Mouse (Mus musculus) MEL (cell line): ENCODE measurements around the gene Slc25a22. TPM values are rescaled to one million over a fixed set of nuclear protein-coding genes. Genes with fewer than 3 reads are reported as not detected.

ENCODE experiments used
- DNase-seq: peaks from one replicate; pipeline ENCODE4 v3.0.0; 2011; ENCODE audit warnings: low read depth, low spot score
- H3K27ac ChIP-seq: 2 replicates; pipeline ENCODE4 v1.5.1; 2012; ENCODE audit warnings: low read depth, mild to moderate bottlenecking, control low read depth, low read length, moderate library complexity; ENCODE audit not compliant: control insufficient read depth
- H3K27me3 ChIP-seq, 2 experiments: fragments of 150-350 bp in 1 of 2; sonication (generic) in 1 of 2; 2 replicates each; pipeline ENCODE4 v1.6.1; 2012; ENCODE audit warnings: low read length in 2 of 2, mild to moderate bottlenecking in 2 of 2, improper control_type of control experiment in 1 of 2, moderate library complexity in 1 of 2; ENCODE audit not compliant: insufficient read depth in 2 of 2, control insufficient read depth in 1 of 2
- H3K36me3 ChIP-seq, 2 experiments: 2 replicates each; pipeline ENCODE4 v1.6.1; 2012 to 2014; ENCODE audit warnings: low read length in 2 of 2, improper control_type of control experiment in 1 of 2, inconsistent platforms in 1 of 2, mild to moderate bottlenecking in 1 of 2; ENCODE audit not compliant: insufficient read depth in 2 of 2, control insufficient read depth in 1 of 2
- H3K4me1 ChIP-seq, 2 experiments: fragments of 150-350 bp in 1 of 2; sonication (generic) in 1 of 2; 2 replicates each; pipeline ENCODE4 v1.6.1; 2012; ENCODE audit warnings: low read length in 2 of 2, improper control_type of control experiment in 1 of 2, mild to moderate bottlenecking in 1 of 2; ENCODE audit not compliant: insufficient read depth in 2 of 2, control insufficient read depth in 1 of 2
- H3K4me3 ChIP-seq, 2 experiments: fragments of 150-350 bp in 1 of 2; sonication (generic) in 1 of 2; 2 replicates each; pipeline ENCODE4 v1.5.1; 2012; ENCODE audit warnings: low read depth in 2 of 2, low read length in 2 of 2, mild to moderate bottlenecking in 2 of 2, moderate library complexity in 2 of 2, control low read depth in 1 of 2, improper control_type of control experiment in 1 of 2; ENCODE audit not compliant: control insufficient read depth in 1 of 2, insufficient read depth in 1 of 2
- H3K79me2 ChIP-seq: 2 replicates; pipeline ENCODE4 v1.6.1; 2012; ENCODE audit warnings: mild to moderate bottlenecking, low read length, moderate library complexity; ENCODE audit not compliant: control insufficient read depth, poor library complexity, insufficient read depth
- H3K9ac ChIP-seq: 2 replicates; pipeline ENCODE4 v1.6.1; 2012; ENCODE audit warnings: low read depth, mild to moderate bottlenecking, control low read depth, low read length, moderate library complexity; ENCODE audit not compliant: control insufficient read depth, poor library complexity, severe bottlenecking
- H3K9me3 ChIP-seq: fragments of 150-350 bp; sonication (generic); replicated peaks from 2 replicates; pipeline ENCODE4 v1.6.1; 2012; ENCODE audit warnings: mild to moderate bottlenecking, low read length, improper control_type of control experiment, moderate library complexity; ENCODE audit not compliant: insufficient read depth
- CHD1 ChIP-seq: IDR thresholded peaks from 2 replicates; pipeline ENCODE4 v1.6.1; 2012; ENCODE audit warnings: low read depth, mild to moderate bottlenecking, inconsistent platforms, low read length, improper control_type of control experiment
- ELF1 ChIP-seq: IDR thresholded peaks from 2 replicates; pipeline ENCODE4 v1.6.1; 2014; ENCODE audit warnings: low read depth, mild to moderate bottlenecking, inconsistent platforms, low read length, improper control_type of control experiment, moderate library complexity
- EP300 ChIP-seq, 2 experiments: IDR thresholded peaks; 2 replicates each; pipeline ENCODE4 v1.6.1; 2011; ENCODE audit warnings: improper control_type of control experiment in 2 of 2, low read length in 2 of 2, low read depth in 1 of 2, mild to moderate bottlenecking in 1 of 2
- MXI1 ChIP-seq: IDR thresholded peaks from 2 replicates; pipeline ENCODE4 v1.6.1; 2011; ENCODE audit warnings: mild to moderate bottlenecking, low read depth, low read length, improper control_type of control experiment
- MYC ChIP-seq: IDR thresholded peaks from 2 replicates; pipeline ENCODE4 v1.6.1; 2011; ENCODE audit warnings: low read depth, mild to moderate bottlenecking, low read length, improper control_type of control experiment, moderate library complexity
- POLR2A ChIP-seq, 2 experiments: IDR thresholded peaks; 2 replicates each; pipeline ENCODE4 v1.6.1; 2011 to 2012; ENCODE audit warnings: low read length in 2 of 2, mild to moderate bottlenecking in 2 of 2, control low read depth in 1 of 2, improper control_type of control experiment in 1 of 2, low read depth in 1 of 2, moderate library complexity in 1 of 2; ENCODE audit not compliant: control insufficient read depth in 1 of 2, insufficient read depth in 1 of 2, poor library complexity in 1 of 2
- POLR2AphosphoS2 ChIP-seq: IDR thresholded peaks from 2 replicates; pipeline ENCODE4 v1.6.1; 2011; ENCODE audit warnings: low read length, improper control_type of control experiment
- SIN3A ChIP-seq: IDR thresholded peaks from 2 replicates; pipeline ENCODE4 v1.6.1; 2012; ENCODE audit warnings: low read length, improper control_type of control experiment, inconsistent platforms
- SMC3 ChIP-seq: IDR thresholded peaks from 2 replicates; pipeline ENCODE4 v1.6.1; 2011; ENCODE audit warnings: low read depth, low read length, improper control_type of control experiment
- TAL1 ChIP-seq: IDR thresholded peaks from 2 replicates; pipeline ENCODE4 v1.6.1; 2012; ENCODE audit warnings: mild to moderate bottlenecking, inconsistent platforms, low read length, moderate library complexity, mixed read lengths
- UBTF ChIP-seq: IDR thresholded peaks from 2 replicates; pipeline ENCODE4 v1.6.1; 2012; ENCODE audit warnings: low read depth, mild to moderate bottlenecking, inconsistent platforms, low read length, improper control_type of control experiment, moderate library complexity, borderline replicate concordance; ENCODE audit not compliant: insufficient read depth
- USF2 ChIP-seq, 2 experiments: IDR thresholded peaks; 2 replicates each; pipeline ENCODE4 v1.6.1; 2011 to 2012; ENCODE audit warnings: improper control_type of control experiment in 2 of 2, low read length in 2 of 2, borderline replicate concordance in 1 of 2, inconsistent platforms in 1 of 2, low read depth in 1 of 2, mild to moderate bottlenecking in 1 of 2; ENCODE audit not compliant: insufficient read depth in 1 of 2
- ZC3H11A ChIP-seq: IDR thresholded peaks from 2 replicates; pipeline ENCODE4 v1.6.1; 2012; ENCODE audit warnings: low read depth, mild to moderate bottlenecking, inconsistent platforms, low read length, improper control_type of control experiment
- ZNF384 ChIP-seq: IDR thresholded peaks from 2 replicates; pipeline ENCODE4 v1.6.1; 2012; ENCODE audit warnings: low read depth, mild to moderate bottlenecking, inconsistent platforms, low read length, improper control_type of control experiment
- polyA plus RNA-seq, 2 experiments: library from polyadenylated mRNA; stranded (reverse) in 1 of 2; unstranded in 1 of 2; fragments of >175 nt in 1 of 2; fragments of >200 nt in 1 of 2; gene quantifications; 2 replicates each; pipeline versions ENCODE4 v1.2.1 to v1.2.4; 2012; ENCODE audit warnings: low replicate concordance in 2 of 2, low read depth in 1 of 2; ENCODE audit not compliant: insufficient read length in 2 of 2, insufficient read depth in 1 of 2, missing spikeins in 1 of 2
- total RNA-seq: library from RNA; depleted of rRNA; stranded (reverse); fragments of 300-350 nt; gene quantifications from 2 replicates; pipeline ENCODE4 v1.2.3, GENCODE M21; 2012

Slc25a22 gene
- total and polyA plus RNA-seq, 3 experiments: 23.8 to 46.0 TPM; not detected in 1

DNA sequence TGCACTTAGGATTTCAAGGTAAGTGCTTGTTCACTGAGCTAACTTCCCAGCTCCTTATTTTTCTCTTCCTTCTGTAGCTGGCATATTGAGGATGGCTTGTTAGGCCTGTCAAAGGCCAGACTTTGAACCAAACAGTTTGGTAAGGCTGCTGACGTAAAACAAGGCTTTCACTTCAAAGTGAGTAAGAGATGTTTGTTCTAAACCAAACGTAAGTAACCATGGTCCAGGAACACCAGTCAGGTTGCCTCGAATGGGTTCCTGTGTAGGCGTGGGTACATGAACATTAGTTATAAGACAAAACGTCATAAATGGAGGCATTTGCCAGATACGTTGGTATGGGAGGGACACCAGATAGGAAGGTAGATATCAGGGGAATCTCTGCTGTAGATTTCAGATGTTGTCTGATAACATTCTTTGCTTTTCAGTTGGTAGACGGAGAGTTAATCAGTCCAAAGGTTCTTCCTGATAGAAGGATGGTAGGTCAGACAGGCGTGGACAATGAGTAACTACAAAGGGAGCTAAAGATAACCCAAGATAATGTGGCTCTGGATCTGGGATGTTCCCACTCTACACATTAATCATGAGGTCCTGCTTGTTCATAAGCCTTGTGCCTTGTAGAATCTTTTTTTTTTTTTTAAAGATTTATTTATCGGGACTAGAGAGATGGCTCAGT lies 17.5 kb downstream of the Slc25a22 start:
- no peaks in the 10 kb centered on the region; a peak in 1 of 4 replicates for H3K27me3 ChIP-seq
- H3K9me3 ChIP-seq: no peaks in the 10 kb centered on the region
- DNase-seq: no peak
- H3K9ac ChIP-seq: no peak overlapping the region
- H3K79me2 ChIP-seq: no peaks in the 10 kb centered on the region
- no peak overlapping the region for H3K4me3 ChIP-seq
- TF ChIP-seq CHD1 (no peak), ZNF384 (no peak), SIN3A (no peak)
- peaks cover 0 to 6% of the 10 kb centered on the region in 2 experiments; a peak in 2 of 4 replicates for H3K36me3 ChIP-seq
- H3K27ac ChIP-seq: no peak overlapping the region
- H3K4me1 ChIP-seq: peaks cover 5 to 11% of the 10 kb centered on the region in 2 experiments; a peak in 3 of 4 replicates

GRCm38 (mm10) chr7:141418970-141419369 lies 18.7 kb downstream of the Slc25a22 start:
- Histone ChIP-seq H3K27me3 (no peaks in the 10 kb centered on the region; a peak in 1 of 4 replicates), H3K36me3 (peaks cover 0 to 11% of the 10 kb centered on the region in 2 experiments; a peak in 2 of 4 replicates), H3K9me3 (no peaks in the 10 kb centered on the region), H3K27ac (no peak overlapping the region), H3K4me3 (peak overlapping the region; percentile 7 to 33), H3K4me1 (peaks cover 5 to 15% of the 10 kb centered on the region in 2 experiments; a peak in 3 of 4 replicates), H3K9ac (peak overlapping the region; percentile 47), H3K79me2 (no peaks in the 10 kb centered on the region; the same call in 1 of the 2 replicates)
- DNase-seq: peak; percentile 93
- TF ChIP-seq TAL1 (0 out of 2 replicates have a peak, but pooled peaks have one; percentile 4), SMC3 (no peak), ZC3H11A (no peak), MXI1 (peak; percentile 46; the same call in 1 of the 2 replicates), MYC (0 out of 2 replicates have a peak, but pooled peaks have one; percentile 30), USF2 (IDR thresholded peaks at IDR 0.05; ENCODE audit: borderline replicate concordance in 1 of 2, insufficient read depth in 1 of 2, low read depth in 1 of 2, low read length in 2 of 2) (no peak), POLR2A (IDR thresholded peaks at IDR 0.05; ENCODE audit: control insufficient read depth in 1 of 2, insufficient read depth in 1 of 2, low read depth in 1 of 2, low read length in 2 of 2, poor library complexity in 1 of 2) (no peak), UBTF (no peak), ELF1 (peak; percentile 28; the same call in 1 of the 2 replicates), EP300 (IDR thresholded peaks at IDR 0.05; ENCODE audit: low read depth in 1 of 2, low read length in 2 of 2) (no peak), POLR2AphosphoS2 (no peak)
